Mouse (Mus musculus): Measurements from ENCODE around the gene Lmna. TPM values are rescaled to one million over a fixed set of nuclear protein-coding genes. Genes with fewer than 3 reads are reported as not detected.

Gene Lmna
- total and polyA plus RNA-seq, 3 experiments = 128 to 388 (median 302) TPM

DNA sequence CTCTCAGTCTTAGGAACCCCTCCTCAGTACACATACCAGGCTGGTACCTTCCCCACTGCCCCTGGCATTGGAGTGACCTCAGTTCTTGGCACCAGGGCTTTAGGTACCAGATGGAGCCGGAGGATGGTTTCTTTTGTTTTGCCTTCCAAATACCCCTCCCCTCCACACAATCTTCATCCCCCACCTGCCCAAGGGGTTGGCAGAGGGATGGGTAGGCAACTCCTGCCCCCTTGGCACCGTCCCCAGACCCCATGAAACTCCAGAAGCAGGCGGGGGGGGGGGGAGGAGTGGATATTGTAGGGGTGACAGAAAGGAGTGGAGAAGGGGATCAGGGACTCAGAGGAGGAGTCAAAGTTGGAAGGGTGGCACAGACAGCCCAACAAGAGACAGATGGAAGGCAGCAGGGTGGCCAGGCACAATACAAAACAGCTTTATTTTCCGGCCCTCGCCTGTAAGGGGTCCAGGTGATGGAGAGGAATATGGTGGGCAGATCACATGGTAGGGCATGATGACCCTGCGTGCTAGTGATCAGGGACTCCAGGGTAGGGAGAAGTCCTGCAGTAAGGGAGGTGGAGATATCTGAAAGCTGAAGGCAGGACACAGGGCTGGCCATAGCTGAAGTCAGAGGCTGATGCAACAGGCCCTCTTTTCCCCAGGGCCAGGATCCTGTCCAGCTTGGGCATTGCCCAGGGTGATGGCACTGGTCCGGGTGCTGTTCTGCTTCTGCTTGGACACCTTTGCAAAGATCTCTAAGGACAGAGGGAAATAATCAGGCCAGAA is 32.1 kb upstream of the Lmna start:
- peaks cover 0 to 10% of the 10 kb centered on the region in 2 experiments; a peak in 2 of 4 replicates for H3K36me3 ChIP-seq (ENCODE audit: control insufficient read depth in 1 of 2, insufficient read depth in 2 of 2, low read length in 2 of 2)
- no peak overlapping the region for H3K4me3 ChIP-seq (ENCODE audit: control insufficient read depth in 1 of 2, insufficient read depth in 1 of 2, low read depth in 2 of 2, low read length in 2 of 2)
- no peaks in the 10 kb centered on the region for H3K9me3 ChIP-seq (replicated peaks; ENCODE audit: insufficient read depth, low read length)
- TF ChIP-seq ZNF384 (IDR thresholded peaks at IDR 0.05; ENCODE audit: low read depth, low read length) (no peak), ZC3H11A (IDR thresholded peaks at IDR 0.05; ENCODE audit: low read depth, low read length) (no peak), USF2 (IDR thresholded peaks at IDR 0.05; ENCODE audit: borderline replicate concordance in 1 of 2, insufficient read depth in 1 of 2, low read depth in 1 of 2, low read length in 2 of 2) (no peak), ZMIZ1 (IDR thresholded peaks at IDR 0.05; ENCODE audit: low read depth, low read length) (no peak), CHD1 (IDR thresholded peaks at IDR 0.05; ENCODE audit: low read depth, low read length) (no peak), MAX (IDR thresholded peaks at IDR 0.05; ENCODE audit: low read length) (no peak), POLR2AphosphoS2 (IDR thresholded peaks at IDR 0.05; ENCODE audit: low read length) (no peak), TBP (IDR thresholded peaks at IDR 0.05; ENCODE audit: low read depth, low read length) (no peak), TAL1 (IDR thresholded peaks at IDR 0.05; ENCODE audit: low read length) (no peak), ZKSCAN1 (IDR thresholded peaks at IDR 0.05; ENCODE audit: low read depth, low read length) (no peak), BHLHE40 (IDR thresholded peaks at IDR 0.05; ENCODE audit: borderline replicate concordance, low read depth, low read length) (no peak), E2F4 (IDR thresholded peaks at IDR 0.05; ENCODE audit: borderline replicate concordance, low read depth, low read length) (no peak), MEF2A (IDR thresholded peaks at IDR 0.05; ENCODE audit: extremely low read depth, insufficient replicate concordance, low read depth, low read length, poor library complexity, severe bottlenecking) (no peak), RAD21 (IDR thresholded peaks at IDR 0.05; ENCODE audit: low read depth, low read length) (no peak), SIN3A (IDR thresholded peaks at IDR 0.05; ENCODE audit: low read length) (no peak), CHD2 (IDR thresholded peaks at IDR 0.05; ENCODE audit: low read length) (no peak), POLR2AphosphoS5 (IDR thresholded peaks at IDR 0.05; ENCODE audit: borderline replicate concordance, low read depth, low read length) (no peak), KAT2A (conservative IDR thresholded peaks at IDR 0.05; ENCODE audit: low read depth, low read length) (no peak), UBTF (IDR thresholded peaks at IDR 0.05; ENCODE audit: borderline replicate concordance, insufficient read depth, low read depth, low read length) (no peak), ETS1 (IDR thresholded peaks at IDR 0.05; ENCODE audit: low read depth, low read length) (no peak)
- H3K79me2 ChIP-seq (ENCODE audit: control insufficient read depth, insufficient read depth, low read length, poor library complexity) = no peaks in the 10 kb centered on the region
- DNase-seq (ENCODE audit: low read depth, low spot score) = no peak
- H3K27me3 ChIP-seq (ENCODE audit: control insufficient read depth in 1 of 2, insufficient read depth in 2 of 2, low read length in 2 of 2) = no peaks in the 10 kb centered on the region
- H3K9ac ChIP-seq (ENCODE audit: control insufficient read depth, low read depth, low read length, poor library complexity, severe bottlenecking) = no peak overlapping the region
- H3K4me1 ChIP-seq (ENCODE audit: control insufficient read depth in 1 of 2, insufficient read depth in 2 of 2, low read length in 2 of 2) = peaks cover 12 to 19% of the 10 kb centered on the region in 2 experiments
- H3K27ac ChIP-seq (ENCODE audit: control insufficient read depth, low read depth, low read length) = no peak overlapping the region

All from MEL (cell line).